Comparison of ENCODE assay signal across 9 mouse cellular contexts in genomic region chr16:92301989-92302388, GRCm38 (mm10). TPM values are rescaled to one million over a fixed set of nuclear protein-coding genes. Genes with fewer than 3 reads are reported as not detected.
DNase-seq lines count a peak whose midpoint lies in the region; ATAC-seq and TF ChIP-seq lines count a peak whose summit lies in the region.
"Had no signal": no experiment of that assay in that cellular context is flagged by ENCODE, and none has a peak within 500 bp of the region (broad histone marks: within the 10 kb centered on the region; RNA-seq: fewer than 3 reads in every experiment).

No protein-coding gene starts in this region.

- ATAC-seq in frontal cortex, adult (ENCODE audit: low TSS enrichment): peak; percentile 33; the same call in 1 of the 2 replicates
- no peak for ATAC-seq in forebrain, embryonic 15.5 days (replicated peaks)
- no peak for ATAC-seq in intestine, embryonic 15.5 days
- no peak for ATAC-seq in midbrain, embryonic 15.5 days (replicated peaks)

- peak overlapping the region; percentile 85 for H3K4me3 ChIP-seq in E14TG2a.4 (replicated peaks; ENCODE audit: low read length)
- H3K4me3 ChIP-seq in forebrain, embryonic 15.5 days: peak overlapping the region; percentile 78
- peak overlapping the region; percentile 64 for H3K4me3 ChIP-seq in intestine, embryonic 15.5 days (replicated peaks)
- peak overlapping the region; percentile 70 for H3K4me3 ChIP-seq in midbrain, embryonic 15.5 days

- no peak for TF ChIP-seq CTCF in E14TG2a.4 (conservative IDR thresholded peaks at IDR 0.05; ENCODE audit: low read length)

- H3K27me3 ChIP-seq in E14TG2a.4 (ENCODE audit: insufficient read depth, low read length): no peaks in the 10 kb centered on the region
- no peaks in the 10 kb centered on the region for H3K27me3 ChIP-seq in forebrain, embryonic 15.5 days
- H3K27me3 ChIP-seq in intestine, embryonic 15.5 days (replicated peaks): no peaks in the 10 kb centered on the region
- H3K27me3 ChIP-seq in midbrain, embryonic 15.5 days (replicated peaks): no peaks in the 10 kb centered on the region
- H3K27me3 ChIP-seq: Patski had no signal

- peaks cover 7% of the 10 kb centered on the region; the same call in 1 of the 2 replicates for H3K36me3 ChIP-seq in E14TG2a.4 (ENCODE audit: insufficient read depth, low read length)
- H3K36me3 ChIP-seq in forebrain, embryonic 15.5 days: peaks cover 10% of the 10 kb centered on the region; the same call in 1 of the 2 replicates
- H3K36me3 ChIP-seq in intestine, embryonic 15.5 days: peaks cover 12% of the 10 kb centered on the region; the same call in 1 of the 2 replicates
- H3K36me3 ChIP-seq in midbrain, embryonic 15.5 days (replicated peaks): peaks cover 10% of the 10 kb centered on the region; the same call in 1 of the 2 replicates

- H3K27ac ChIP-seq in forebrain, embryonic 15.5 days (replicated peaks): peak overlapping the region; percentile 85
- 0 out of 2 replicates have a peak overlapping the region, but pooled peaks have one; percentile 67 for H3K27ac ChIP-seq in intestine, embryonic 15.5 days
- H3K27ac ChIP-seq in midbrain, embryonic 15.5 days: peak overlapping the region; percentile 65

- no peak for DNase-seq in frontal cortex, postnatal 10 days (ENCODE audit: low spot score in 2 of 2)
- DNase-seq in thymus, adult 18-20 months: no peak
- DNase-seq in cerebellum, adult 11-12 months: no peak

- no peaks in the 10 kb centered on the region for H3K9me3 ChIP-seq in E14TG2a.4 (ENCODE audit: low read length)
- H3K9me3 ChIP-seq in forebrain, embryonic 15.5 days: no peaks in the 10 kb centered on the region
- H3K9me3 ChIP-seq in intestine, embryonic 15.5 days: no peaks in the 10 kb centered on the region
- no peaks in the 10 kb centered on the region for H3K9me3 ChIP-seq in midbrain, embryonic 15.5 days

- peaks cover 42% of the 10 kb centered on the region for H3K4me1 ChIP-seq in E14TG2a.4 (replicated peaks; ENCODE audit: low read depth, low read length)
- H3K4me1 ChIP-seq in forebrain, embryonic 15.5 days: peaks cover 22% of the 10 kb centered on the region
- H3K4me1 ChIP-seq in intestine, embryonic 15.5 days (replicated peaks): peaks cover 9% of the 10 kb centered on the region; the same call in 1 of the 2 replicates
- H3K4me1 ChIP-seq in midbrain, embryonic 15.5 days: peaks cover 23% of the 10 kb centered on the region

- 19% methylated on average over 5 of the region's 5 CpGs for WGBS in forebrain, embryonic 15.5 days
- WGBS in intestine, embryonic 15.5 days: 29% methylated on average over 5 of the region's 5 CpGs
- 30% methylated on average over 5 of the region's 5 CpGs for whole genome bisulfite sequencing in midbrain, embryonic 15.5 days

- peak overlapping the region; percentile 78 for H3K4me2 ChIP-seq in forebrain, embryonic 15.5 days (replicated peaks)
- H3K4me2 ChIP-seq in intestine, embryonic 15.5 days (replicated peaks): peak overlapping the region; percentile 81
- H3K4me2 ChIP-seq in midbrain, embryonic 15.5 days: peak overlapping the region; percentile 85

- H3K9ac ChIP-seq in forebrain, embryonic 15.5 days (replicated peaks): peak overlapping the region; percentile 79
- H3K9ac ChIP-seq in intestine, embryonic 15.5 days: peak overlapping the region; percentile 71
- peak overlapping the region; percentile 74 for H3K9ac ChIP-seq in midbrain, embryonic 15.5 days

RNA-seq across cellular contexts. Expression of gene Smim11, which starts 0.9 kb away (rescaled TPM):
- 92.6 and 107 TPM in 2 replicates for polyA plus RNA-seq in forebrain, embryonic 15.5 days (2015; fragmentation: Nextera tagmentation; extraction: Ambion mirVana)
- 110 and 128 TPM in 2 replicates for polyA plus RNA-seq in intestine, embryonic 15.5 days (2015; fragmentation: Nextera tagmentation; extraction: Ambion mirVana)
- polyA plus RNA-seq in midbrain, embryonic 15.5 days (2015; fragmentation: Nextera tagmentation; extraction: Ambion mirVana): 57.3 and 58.1 TPM in 2 replicates

RNA-seq across cellular contexts. Expression of gene Kcne2, which starts 9.8 kb away (rescaled TPM):
- polyA plus RNA-seq in forebrain, embryonic 15.5 days (2015; fragmentation: Nextera tagmentation; extraction: Ambion mirVana): 11.5 and 23.2 TPM in 2 replicates
- polyA plus RNA-seq in intestine, embryonic 15.5 days (2015; fragmentation: Nextera tagmentation; extraction: Ambion mirVana): 0.37 TPM in 1 of 2 replicates, not detected in the other
- polyA plus RNA-seq in midbrain, embryonic 15.5 days (2015; fragmentation: Nextera tagmentation; extraction: Ambion mirVana): 6.8 and 7.6 TPM in 2 replicates
- polyA plus RNA-seq: Patski had no signal

RNA-seq across cellular contexts. Expression of gene Fam243, which starts 19.3 kb away (rescaled TPM):
- polyA plus RNA-seq in forebrain, embryonic 15.5 days (2015; fragmentation: Nextera tagmentation; extraction: Ambion mirVana): 0.17 TPM in 1 of 2 replicates, not detected in the other
- not detected in 2 replicates for polyA plus RNA-seq in intestine, embryonic 15.5 days (2015; fragmentation: Nextera tagmentation; extraction: Ambion mirVana)
- polyA plus RNA-seq in midbrain, embryonic 15.5 days (2015; fragmentation: Nextera tagmentation; extraction: Ambion mirVana): 0.06 TPM in 1 of 2 replicates, not detected in the other

RNA-seq across cellular contexts. Expression of gene Kcne1, which starts 57.3 kb away (rescaled TPM):
- polyA plus RNA-seq in forebrain, embryonic 15.5 days (2015; fragmentation: Nextera tagmentation; extraction: Ambion mirVana): 0.33 TPM in 1 of 2 replicates, not detected in the other
- 0.25 TPM in 1 of 2 replicates, not detected in the other for polyA plus RNA-seq in intestine, embryonic 15.5 days (2015; fragmentation: Nextera tagmentation; extraction: Ambion mirVana)
- 0.31 TPM in 1 of 2 replicates, not detected in the other for polyA plus RNA-seq in midbrain, embryonic 15.5 days (2015; fragmentation: Nextera tagmentation; extraction: Ambion mirVana)
- polyA plus RNA-seq: Patski had no signal
